Mouse (Mus musculus): ENCODE results near the gene Dnajc17. TPM values are rescaled to one million over a fixed set of nuclear protein-coding genes. Genes with fewer than 3 reads are reported as not detected.

Dnajc17 gene
- polyA plus RNA-seq, 1 experiment from 2014 or later = 17.8 TPM

GRCm38 (mm10) chr2:119207961-119208343, 643 bp downstream of the Dnajc17 start:
- H3K4me3 ChIP-seq (ENCODE audit: low read depth, low read length) = peak overlapping the region; percentile 59
- DNase-seq (ENCODE audit: low spot score) (peak; percentile 54), ATAC-seq (replicated peaks; ENCODE audit: low FRiP score, low TSS enrichment, low read depth) (no peak)
- WGBS = 17% methylated on average over 6 of the region's 6 CpGs
- peaks cover 15% of the 10 kb centered on the region for H3K4me1 ChIP-seq (replicated peaks; ENCODE audit: control insufficient read depth, insufficient read depth, low read length)
- H3K4me2 ChIP-seq (ENCODE audit: low read length) = peak overlapping the region; percentile 64
- peak overlapping the region; percentile 36 for H3K9ac ChIP-seq (ENCODE audit: low read length)
- peaks cover 27% of the 10 kb centered on the region for H3K36me3 ChIP-seq (ENCODE audit: control insufficient read depth, insufficient read depth, low read length)
- H3K9me3 ChIP-seq (ENCODE audit: control insufficient read depth, low read length) = no peaks in the 10 kb centered on the region
- H3K27me3 ChIP-seq (replicated peaks; ENCODE audit: control insufficient read depth, insufficient read depth, low read length) = no peaks in the 10 kb centered on the region
- H3K27ac ChIP-seq (ENCODE audit: low read depth) = peak overlapping the region; percentile 82

- 83% methylated on average over 4 of the region's 4 CpGs for WGBS
- Histone ChIP-seq H3K36me3 (ENCODE audit: control insufficient read depth, insufficient read depth, low read length) (no peaks in the 10 kb centered on the region), H3K4me1 (replicated peaks; ENCODE audit: control insufficient read depth, insufficient read depth, low read length) (peaks cover 7% of the 10 kb centered on the region), H3K4me2 (ENCODE audit: low read length) (no peak overlapping the region), H3K27ac (ENCODE audit: low read depth) (no peak overlapping the region), H3K27me3 (replicated peaks; ENCODE audit: control insufficient read depth, insufficient read depth, low read length) (no peaks in the 10 kb centered on the region), H3K9ac (ENCODE audit: low read length) (no peak overlapping the region), H3K9me3 (ENCODE audit: control insufficient read depth, low read length) (no peaks in the 10 kb centered on the region), H3K4me3 (ENCODE audit: low read depth, low read length) (no peak overlapping the region)
- DNase-seq (ENCODE audit: low spot score) = no peak
- no peak for ATAC-seq (replicated peaks; ENCODE audit: low FRiP score, low TSS enrichment, low read depth)
These were observed 4.6 kb downstream of the Dnajc17 start for GRCm38 (mm10) chr2:119203871-119204460.

- peak; percentile 55 for DNase-seq (ENCODE audit: low spot score)
- no peak overlapping the region for H3K9ac ChIP-seq (ENCODE audit: low read length)
These were observed 5.6 kb downstream of the Dnajc17 start for GRCm38 (mm10) chr2:119202914-119203453.

GRCm38 (mm10) chr2:119198934-119199333, 9.7 kb downstream of the Dnajc17 start:
- Histone ChIP-seq H3K27ac (ENCODE audit: low read depth) (no peak overlapping the region), H3K36me3 (ENCODE audit: control insufficient read depth, insufficient read depth, low read length) (no peaks in the 10 kb centered on the region), H3K9ac (ENCODE audit: low read length) (no peak overlapping the region), H3K4me1 (replicated peaks; ENCODE audit: control insufficient read depth, insufficient read depth, low read length) (peaks cover 7% of the 10 kb centered on the region), H3K27me3 (replicated peaks; ENCODE audit: control insufficient read depth, insufficient read depth, low read length) (no peaks in the 10 kb centered on the region), H3K4me2 (ENCODE audit: low read length) (no peak overlapping the region), H3K9me3 (ENCODE audit: control insufficient read depth, low read length) (no peaks in the 10 kb centered on the region), H3K4me3 (ENCODE audit: low read depth, low read length) (no peak overlapping the region)
- ATAC-seq (replicated peaks; ENCODE audit: low FRiP score, low TSS enrichment, low read depth) (no peak), DNase-seq (ENCODE audit: low spot score) (no peak)
- WGBS = 60% methylated on average over 3 of the region's 3 CpGs

More at GRCm38 (mm10) chr2:119202914-119203453, 5.6 kb downstream of the Dnajc17 start:
- 39% methylated on average over 5 of the region's 5 CpGs for WGBS
- H3K4me3 ChIP-seq (ENCODE audit: low read depth, low read length) = no peak overlapping the region
- H3K36me3 ChIP-seq (ENCODE audit: control insufficient read depth, insufficient read depth, low read length) = no peaks in the 10 kb centered on the region
- no peak overlapping the region for H3K27ac ChIP-seq (ENCODE audit: low read depth)
- no peak for ATAC-seq (replicated peaks; ENCODE audit: low FRiP score, low TSS enrichment, low read depth)
- H3K9me3 ChIP-seq (ENCODE audit: control insufficient read depth, low read length) = no peaks in the 10 kb centered on the region
- H3K27me3 ChIP-seq (replicated peaks; ENCODE audit: control insufficient read depth, insufficient read depth, low read length) = no peaks in the 10 kb centered on the region
- no peak overlapping the region for H3K4me2 ChIP-seq (ENCODE audit: low read length)
- H3K4me1 ChIP-seq (replicated peaks; ENCODE audit: control insufficient read depth, insufficient read depth, low read length) = peaks cover 7% of the 10 kb centered on the region

GRCm38 (mm10) chr2:119198049-119198448, 10.5 kb downstream of the Dnajc17 start:
- H3K4me3 ChIP-seq (ENCODE audit: low read depth, low read length) = no peak overlapping the region
- H3K4me2 ChIP-seq (ENCODE audit: low read length) = no peak overlapping the region
- H3K36me3 ChIP-seq (ENCODE audit: control insufficient read depth, insufficient read depth, low read length) = no peaks in the 10 kb centered on the region
- no peak overlapping the region for H3K9ac ChIP-seq (ENCODE audit: low read length)
- no peak overlapping the region for H3K27ac ChIP-seq (ENCODE audit: low read depth)
- 29% methylated on average over 1 of the region's 1 CpGs for WGBS
- H3K4me1 ChIP-seq (replicated peaks; ENCODE audit: control insufficient read depth, insufficient read depth, low read length) = peaks cover 2% of the 10 kb centered on the region; the same call in 1 of the 2 replicates
- DNase-seq (ENCODE audit: low spot score) (no peak), ATAC-seq (replicated peaks; ENCODE audit: low FRiP score, low TSS enrichment, low read depth) (no peak)
- no peaks in the 10 kb centered on the region for H3K9me3 ChIP-seq (ENCODE audit: control insufficient read depth, low read length)
- H3K27me3 ChIP-seq (replicated peaks; ENCODE audit: control insufficient read depth, insufficient read depth, low read length) = no peaks in the 10 kb centered on the region

- no peak for DNase-seq (ENCODE audit: low spot score)
- no peak overlapping the region for H3K4me3 ChIP-seq (ENCODE audit: low read depth, low read length)
- H3K27me3 ChIP-seq (replicated peaks; ENCODE audit: control insufficient read depth, insufficient read depth, low read length) = no peaks in the 10 kb centered on the region
- H3K36me3 ChIP-seq (ENCODE audit: control insufficient read depth, insufficient read depth, low read length) = no peaks in the 10 kb centered on the region
- no peak overlapping the region for H3K9ac ChIP-seq (ENCODE audit: low read length)
- H3K4me2 ChIP-seq (ENCODE audit: low read length) = no peak overlapping the region
- H3K4me1 ChIP-seq (replicated peaks; ENCODE audit: control insufficient read depth, insufficient read depth, low read length) = no peaks in the 10 kb centered on the region
- ATAC-seq (replicated peaks; ENCODE audit: low FRiP score, low TSS enrichment, low read depth) = no peak
- H3K27ac ChIP-seq (ENCODE audit: low read depth) = no peak overlapping the region
- 77% methylated on average over 1 of the region's 1 CpGs for WGBS
- H3K9me3 ChIP-seq (ENCODE audit: control insufficient read depth, low read length) = no peaks in the 10 kb centered on the region
These were observed 11.1 kb downstream of the Dnajc17 start for GRCm38 (mm10) chr2:119197493-119197892.

GRCm38 (mm10) chr2:119196316-119197108, 12.1 kb downstream of the Dnajc17 start:
- ATAC-seq (replicated peaks; ENCODE audit: low FRiP score, low TSS enrichment, low read depth) (no peak), DNase-seq (ENCODE audit: low spot score) (no peak)
- Histone ChIP-seq H3K9ac (ENCODE audit: low read length) (no peak overlapping the region), H3K4me1 (replicated peaks; ENCODE audit: control insufficient read depth, insufficient read depth, low read length) (no peaks in the 10 kb centered on the region), H3K4me3 (ENCODE audit: low read depth, low read length) (no peak overlapping the region), H3K9me3 (ENCODE audit: control insufficient read depth, low read length) (no peaks in the 10 kb centered on the region), H3K4me2 (ENCODE audit: low read length) (no peak overlapping the region), H3K36me3 (ENCODE audit: control insufficient read depth, insufficient read depth, low read length) (no peaks in the 10 kb centered on the region), H3K27ac (ENCODE audit: low read depth) (no peak overlapping the region), H3K27me3 (replicated peaks; ENCODE audit: control insufficient read depth, insufficient read depth, low read length) (no peaks in the 10 kb centered on the region)
- 50% methylated on average over 4 of the region's 4 CpGs for WGBS

- Histone ChIP-seq H3K9ac (ENCODE audit: low read length) (no peak overlapping the region), H3K4me3 (ENCODE audit: low read depth, low read length) (no peak overlapping the region), H3K4me1 (replicated peaks; ENCODE audit: control insufficient read depth, insufficient read depth, low read length) (peaks cover 1% of the 10 kb centered on the region; the same call in 1 of the 2 replicates), H3K4me2 (ENCODE audit: low read length) (no peak overlapping the region), H3K27ac (ENCODE audit: low read depth) (no peak overlapping the region), H3K36me3 (ENCODE audit: control insufficient read depth, insufficient read depth, low read length) (no peaks in the 10 kb centered on the region), H3K27me3 (replicated peaks; ENCODE audit: control insufficient read depth, insufficient read depth, low read length) (no peaks in the 10 kb centered on the region), H3K9me3 (ENCODE audit: control insufficient read depth, low read length) (no peaks in the 10 kb centered on the region)
- DNase-seq (ENCODE audit: low spot score) = no peak
- WGBS = 85% methylated on average over 5 of the region's 5 CpGs
- ATAC-seq (replicated peaks; ENCODE audit: low FRiP score, low TSS enrichment, low read depth) = no peak
These were observed 14.5 kb downstream of the Dnajc17 start for GRCm38 (mm10) chr2:119194140-119194539.

All from intestine, embryonic 14.5 days (tissue).